Mouse (Mus musculus) limb, embryonic 10.5 days (tissue): ENCODE measurements around the gene Zc3h13. TPM values are rescaled to one million over a fixed set of nuclear protein-coding genes. Genes with fewer than 3 reads are reported as not detected.

Experiments
- DNase-seq: peaks from one replicate; pipeline ENCODE4 v3.0.0-alpha.2; 2017; ENCODE audit warnings: low spot score
- H3K27ac ChIP-seq: fragments of 300-500 bp; sonication (generic); 2 replicates; pipeline ENCODE4 v1.5.1; 2016; ENCODE audit warnings: mild to moderate bottlenecking
- H3K27me3 ChIP-seq: fragments of 300-500 bp; sonication (generic); 2 replicates; pipeline ENCODE4 v1.6.1; 2016; ENCODE audit warnings: low read depth, mild to moderate bottlenecking; ENCODE audit not compliant: poor library complexity, severe bottlenecking
- H3K36me3 ChIP-seq: fragments of 300-500 bp; sonication (generic); 2 replicates; pipeline ENCODE4 v1.6.1; 2016; ENCODE audit warnings: mild to moderate bottlenecking, moderate library complexity
- H3K4me1 ChIP-seq: fragments of 300-500 bp; sonication (generic); 2 replicates; pipeline ENCODE4 v1.6.1; 2016
- H3K4me3 ChIP-seq: fragments of 300-500 bp; sonication (generic); 2 replicates; pipeline ENCODE4 v1.5.1; 2016; ENCODE audit warnings: mild to moderate bottlenecking, moderate library complexity
- H3K9me3 ChIP-seq: fragments of 300-500 bp; sonication (generic); replicated peaks from 2 replicates; pipeline ENCODE4 v1.6.1; 2016; ENCODE audit warnings: mild to moderate bottlenecking
- WGBS: fragments of 180-500 bp; shearing (Covaris S2); methylation state at CpG from one replicate; pipeline ENCODE4 v1.1.7; 2016; 5-methylcytosine and 5-hydroxymethylcytosine counted together
- polyA plus RNA-seq: library from polyadenylated mRNA; unstranded; fragments of >200 nt; fragmentation: Nextera tagmentation; extraction: Ambion mirVana; gene quantifications from 2 replicates; pipeline ENCODE4 v1.2.1, GENCODE M21; 2016

Zc3h13 gene
- polyA plus RNA-seq, 1 experiment from 2014 or later, result 38.9 TPM

DNA sequence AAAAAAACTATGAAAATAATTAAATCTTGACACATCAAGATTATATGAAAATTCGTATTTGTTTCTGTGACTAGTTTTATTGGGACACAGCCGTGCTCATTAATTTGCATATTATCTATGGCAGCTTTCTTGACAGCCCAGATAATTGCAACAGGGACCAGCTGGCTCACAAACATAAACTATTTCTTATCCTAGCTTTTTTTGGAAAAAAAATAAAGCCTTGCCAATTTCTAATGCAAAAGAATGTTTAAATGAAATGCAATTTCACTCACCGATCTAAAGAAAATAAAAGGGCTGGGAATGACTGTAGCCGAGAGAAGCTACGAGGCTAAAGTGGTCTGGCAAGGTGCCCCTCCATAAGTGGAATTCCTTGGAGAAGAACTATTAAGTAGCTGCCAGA lies 3.8 kb upstream of the Zc3h13 start:
- no peaks in the 10 kb centered on the region for H3K9me3 ChIP-seq
- no peak overlapping the region for H3K4me3 ChIP-seq
- whole genome bisulfite sequencing, result 83% methylated on average over 5 of the region's 5 CpGs
- DNase-seq, result no peak
- H3K27ac ChIP-seq, result no peak overlapping the region
- no peaks in the 10 kb centered on the region for H3K36me3 ChIP-seq
- no peaks in the 10 kb centered on the region for H3K27me3 ChIP-seq
- peaks cover 12% of the 10 kb centered on the region for H3K4me1 ChIP-seq

DNA sequence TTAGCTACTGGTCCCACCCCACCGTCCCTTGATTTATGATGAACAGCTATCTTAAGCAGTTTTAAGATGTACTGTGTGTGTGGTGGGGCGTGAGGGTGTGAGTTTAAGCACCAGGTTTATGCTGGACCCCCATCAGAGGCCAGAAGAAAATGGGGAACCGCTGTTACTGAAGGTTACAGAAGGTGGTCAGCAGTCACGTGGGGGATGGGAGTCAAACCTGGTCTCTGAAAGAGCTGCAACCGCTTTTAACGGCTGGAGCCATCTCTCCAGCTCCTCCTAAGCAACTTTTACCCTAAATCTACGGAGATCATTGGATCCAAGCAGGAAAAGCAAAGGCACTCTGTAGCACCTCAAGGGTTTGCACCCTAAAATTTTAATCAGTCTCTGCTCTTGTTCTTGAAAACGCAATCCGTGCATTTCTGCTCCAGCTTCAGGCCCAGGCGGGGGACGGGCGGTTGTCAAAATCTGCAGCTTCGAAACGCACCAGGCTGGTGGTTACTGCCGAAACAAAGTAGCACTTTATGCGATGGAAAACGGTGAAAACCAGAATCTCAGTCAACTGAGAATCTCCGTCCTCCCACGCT lies 472 bp upstream of the Zc3h13 start:
- no peaks in the 10 kb centered on the region for H3K27me3 ChIP-seq
- H3K36me3 ChIP-seq, result no peaks in the 10 kb centered on the region
- H3K9me3 ChIP-seq, result no peaks in the 10 kb centered on the region
- peak overlapping the region; percentile 80 for H3K4me3 ChIP-seq
- peaks cover 14% of the 10 kb centered on the region for H3K4me1 ChIP-seq
- DNase-seq, result no peak
- peak overlapping the region; percentile 85 for H3K27ac ChIP-seq
- WGBS, result 6% methylated on average over 19 of the region's 19 CpGs

GRCm38 (mm10) chr14:75301081-75301480 lies 16.9 kb downstream of the Zc3h13 start:
- no peak overlapping the region for H3K4me3 ChIP-seq
- no peak overlapping the region for H3K27ac ChIP-seq
- H3K36me3 ChIP-seq, result no peaks in the 10 kb centered on the region
- peaks cover 4% of the 10 kb centered on the region; the same call in 1 of the 2 replicates for H3K4me1 ChIP-seq
- no peaks in the 10 kb centered on the region for H3K27me3 ChIP-seq
- no peak for DNase-seq
- H3K9me3 ChIP-seq, result no peaks in the 10 kb centered on the region
- WGBS, result 100% methylated on average over 1 of the region's 1 CpGs

DNA sequence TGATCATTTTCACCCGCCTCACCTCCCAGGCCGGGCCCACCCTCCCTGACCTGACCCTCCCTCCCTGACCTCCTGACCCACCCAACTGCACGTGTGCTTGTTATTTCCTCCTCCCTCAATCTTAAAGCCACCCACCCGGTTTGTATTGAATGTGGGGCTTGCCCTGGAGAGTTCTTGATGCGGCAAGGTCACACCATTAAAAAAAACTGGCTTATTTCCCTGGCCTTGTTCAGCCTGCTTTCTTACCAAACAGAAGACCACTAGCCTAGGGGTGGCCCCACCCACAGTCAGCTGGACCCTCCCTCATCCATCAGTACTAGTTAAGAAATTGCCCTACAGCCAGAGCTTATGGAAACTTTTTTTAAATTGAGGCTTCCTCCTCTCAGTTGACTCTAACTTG lies 19.6 kb downstream of the Zc3h13 start:
- Histone ChIP-seq H3K9me3 (no peaks in the 10 kb centered on the region), H3K27ac (no peak overlapping the region), H3K36me3 (no peaks in the 10 kb centered on the region), H3K4me1 (peaks cover 4% of the 10 kb centered on the region; the same call in 1 of the 2 replicates), H3K4me3 (no peak overlapping the region), H3K27me3 (no peaks in the 10 kb centered on the region)
- no peak for DNase-seq
- 30% methylated on average over 5 of the region's 5 CpGs for WGBS

GRCm38 (mm10) chr14:75307855-75308254 lies 23.7 kb downstream of the Zc3h13 start:
- no peak for DNase-seq
- peaks cover 8% of the 10 kb centered on the region; the same call in 1 of the 2 replicates for H3K36me3 ChIP-seq
- H3K27ac ChIP-seq, result no peak overlapping the region
- no peaks in the 10 kb centered on the region for H3K9me3 ChIP-seq
- no peaks in the 10 kb centered on the region for H3K27me3 ChIP-seq
- no peak overlapping the region for H3K4me3 ChIP-seq
- H3K4me1 ChIP-seq, result peaks cover 4% of the 10 kb centered on the region; the same call in 1 of the 2 replicates

DNA sequence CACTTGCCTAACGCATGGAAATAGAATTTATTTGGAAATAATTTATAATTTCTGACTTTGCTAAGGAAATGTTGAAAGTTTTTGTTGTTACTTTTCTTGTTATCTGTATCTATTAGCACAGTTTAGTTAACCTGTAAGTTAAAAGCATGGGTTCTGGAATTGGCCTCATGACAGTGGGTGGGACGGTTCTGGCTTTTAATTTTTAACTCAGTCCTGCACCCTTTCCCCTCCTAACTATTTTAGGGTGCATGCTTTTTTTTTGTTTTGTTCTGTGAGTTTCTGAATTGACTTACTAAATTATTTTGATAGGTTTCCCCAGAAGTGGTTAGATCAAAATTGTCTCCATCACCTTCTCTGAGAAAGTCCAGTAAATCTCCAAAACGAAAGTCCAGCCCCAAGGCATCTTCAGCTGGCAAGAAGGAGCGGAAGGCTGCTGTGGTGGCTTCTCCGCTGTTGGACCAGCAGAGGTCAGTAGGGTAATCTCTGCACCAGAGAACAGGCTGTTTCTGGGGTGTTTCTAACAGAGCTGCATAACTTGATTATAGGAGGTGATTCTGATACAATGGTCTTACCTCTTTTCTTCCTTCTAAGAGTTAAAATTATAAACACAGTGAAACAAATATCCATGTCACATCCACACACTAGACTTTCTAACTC lies 25.3 kb downstream of the Zc3h13 start:
- no peak overlapping the region for H3K4me3 ChIP-seq
- peaks cover 10% of the 10 kb centered on the region; the same call in 1 of the 2 replicates for H3K36me3 ChIP-seq
- H3K27ac ChIP-seq, result no peak overlapping the region
- H3K9me3 ChIP-seq, result no peaks in the 10 kb centered on the region
- no peaks in the 10 kb centered on the region for H3K4me1 ChIP-seq
- 71% methylated on average over 5 of the region's 5 CpGs for WGBS
- DNase-seq, result no peak
- no peaks in the 10 kb centered on the region for H3K27me3 ChIP-seq

DNA sequence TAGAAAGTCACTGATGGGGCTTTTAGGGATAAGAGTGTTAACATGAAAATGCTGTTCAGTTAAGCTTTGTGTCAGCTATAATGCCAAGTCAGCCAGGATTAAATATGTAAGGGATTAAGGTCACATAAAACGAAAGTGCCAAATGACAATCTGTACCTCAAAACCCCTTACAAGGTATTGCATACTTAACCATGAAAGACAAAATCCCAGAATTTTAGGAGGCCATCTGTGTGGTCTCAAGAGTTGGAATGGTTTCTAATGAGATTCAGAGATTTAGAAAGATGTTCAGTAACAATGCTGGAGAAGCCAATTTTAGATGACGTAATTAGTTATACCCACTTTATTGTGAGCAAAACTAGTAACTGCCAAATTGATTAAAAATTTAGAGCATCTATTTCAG lies 30.3 kb downstream of the Zc3h13 start:
- DNase-seq, result no peak

DNA sequence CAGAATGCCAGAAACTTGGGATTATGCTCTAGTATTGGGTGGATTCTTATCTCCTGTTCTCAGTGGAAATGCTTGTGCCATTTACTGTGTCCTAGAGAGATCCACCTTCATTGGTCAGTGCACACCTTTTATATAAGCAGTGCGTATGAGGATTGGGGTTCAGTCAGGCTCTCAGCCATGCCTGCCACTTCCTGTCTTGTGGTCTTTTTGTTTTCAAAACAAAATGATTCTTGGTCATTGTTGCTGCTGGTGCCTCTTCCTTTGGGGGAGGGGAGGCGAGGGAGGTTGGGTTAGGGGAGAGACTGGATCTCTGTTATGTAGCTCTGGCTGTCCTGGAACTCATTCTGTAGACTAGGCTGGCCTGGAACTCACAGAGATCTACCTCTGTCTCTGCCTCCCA lies 34.6 kb downstream of the Zc3h13 start:
- H3K4me3 ChIP-seq, result no peak overlapping the region
- no peaks in the 10 kb centered on the region for H3K4me1 ChIP-seq
- H3K9me3 ChIP-seq, result no peaks in the 10 kb centered on the region
- H3K27ac ChIP-seq, result no peak overlapping the region
- 95% methylated on average over 2 of the region's 2 CpGs for WGBS
- DNase-seq, result no peak
- H3K36me3 ChIP-seq, result peaks cover 27% of the 10 kb centered on the region
- no peaks in the 10 kb centered on the region for H3K27me3 ChIP-seq

More for the DNA sequence above, 30.3 kb downstream of the Zc3h13 start:
- H3K4me1 ChIP-seq, result no peaks in the 10 kb centered on the region
- WGBS, result 95% methylated on average over 2 of the region's 2 CpGs
- H3K36me3 ChIP-seq, result peaks cover 12% of the 10 kb centered on the region; the same call in 1 of the 2 replicates
- no peak overlapping the region for H3K4me3 ChIP-seq
- no peaks in the 10 kb centered on the region for H3K9me3 ChIP-seq
- no peaks in the 10 kb centered on the region for H3K27me3 ChIP-seq
- no peak overlapping the region for H3K27ac ChIP-seq

DNA sequence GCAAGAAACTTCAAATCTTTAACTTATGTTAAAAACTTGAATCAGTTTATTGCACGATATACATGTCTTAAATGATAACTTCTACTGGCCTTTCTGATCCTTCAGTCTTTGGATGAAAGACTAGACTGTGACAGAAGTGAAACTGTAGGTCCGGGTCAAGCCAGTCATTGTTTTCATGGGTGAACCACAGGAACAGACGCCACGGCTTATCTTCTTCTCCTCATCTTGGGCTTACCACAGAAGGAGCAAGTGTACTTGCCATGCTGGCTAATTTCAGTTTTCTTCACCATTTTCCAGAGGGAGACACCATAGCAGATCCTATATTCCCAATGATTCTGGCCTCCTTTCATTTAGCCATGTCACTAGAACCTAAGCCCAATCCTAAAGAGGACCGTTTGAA lies 36.1 kb downstream of the Zc3h13 start:
- Histone ChIP-seq H3K36me3 (peaks cover 42% of the 10 kb centered on the region), H3K9me3 (no peaks in the 10 kb centered on the region), H3K4me1 (no peaks in the 10 kb centered on the region), H3K27ac (no peak overlapping the region), H3K4me3 (no peak overlapping the region), H3K27me3 (no peaks in the 10 kb centered on the region)
- 97% methylated on average over 5 of the region's 5 CpGs for WGBS
- DNase-seq, result no peak

GRCm38 (mm10) chr14:75323354-75323753 lies 39.2 kb downstream of the Zc3h13 start:
- Histone ChIP-seq H3K36me3 (peaks cover 56% of the 10 kb centered on the region), H3K27ac (no peak overlapping the region), H3K4me1 (no peaks in the 10 kb centered on the region), H3K27me3 (no peaks in the 10 kb centered on the region), H3K4me3 (no peak overlapping the region), H3K9me3 (no peaks in the 10 kb centered on the region)
- DNase-seq, result no peak
- WGBS, result 97% methylated on average over 32 of the region's 32 CpGs

DNA sequence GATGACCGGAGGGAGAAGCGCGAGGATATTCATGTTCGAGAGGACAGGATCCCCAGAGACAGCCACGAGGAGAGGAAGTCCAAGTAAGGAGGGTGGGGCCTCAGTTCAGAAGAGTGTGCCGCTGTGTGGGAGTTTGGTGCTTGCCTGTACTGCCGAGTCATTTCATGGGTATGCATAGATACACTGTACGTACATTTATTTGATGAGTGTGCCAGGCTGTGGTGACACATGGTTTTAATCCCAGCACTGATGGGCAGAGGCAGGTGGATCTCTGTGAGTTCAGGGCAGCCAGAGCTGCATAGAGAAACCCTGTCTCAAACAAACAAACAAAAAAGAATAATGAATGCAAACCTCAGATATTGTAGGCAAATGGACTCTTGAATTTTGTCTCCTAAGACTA lies 43.9 kb downstream of the Zc3h13 start:
- WGBS, result 92% methylated on average over 8 of the region's 8 CpGs
- DNase-seq, result no peak
- peaks cover 79% of the 10 kb centered on the region for H3K36me3 ChIP-seq

DNA sequence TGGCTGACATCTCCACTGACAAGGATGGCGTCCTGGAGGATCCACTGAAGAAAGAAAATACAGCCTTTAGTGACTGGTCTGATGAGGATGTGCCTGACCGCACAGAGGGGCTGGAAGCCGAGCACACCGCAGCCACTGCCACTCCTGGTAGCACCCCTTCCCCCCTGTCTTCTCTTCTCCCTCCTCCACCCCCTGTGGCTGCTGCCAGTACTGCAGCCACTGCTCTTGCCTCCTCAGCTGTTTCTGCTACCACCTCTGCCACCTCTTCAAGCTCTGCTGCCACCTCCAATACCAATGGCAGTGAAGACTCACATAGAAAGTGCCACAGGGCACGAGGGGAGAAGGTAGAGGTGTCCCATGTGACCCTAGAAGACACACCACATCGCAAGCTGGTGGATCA lies 46.4 kb downstream of the Zc3h13 start:
- no peaks in the 10 kb centered on the region for H3K27me3 ChIP-seq
- H3K4me3 ChIP-seq, result no peak overlapping the region
- H3K36me3 ChIP-seq, result peaks cover 62% of the 10 kb centered on the region
- H3K27ac ChIP-seq, result no peak overlapping the region
- no peak for DNase-seq
- no peaks in the 10 kb centered on the region for H3K9me3 ChIP-seq
- WGBS, result 91% methylated on average over 6 of the region's 6 CpGs
- H3K4me1 ChIP-seq, result no peaks in the 10 kb centered on the region

More for the DNA sequence above, 43.9 kb downstream of the Zc3h13 start:
- Histone ChIP-seq H3K9me3 (no peaks in the 10 kb centered on the region), H3K27ac (no peak overlapping the region), H3K4me3 (no peak overlapping the region), H3K27me3 (no peaks in the 10 kb centered on the region), H3K4me1 (no peaks in the 10 kb centered on the region)

DNA sequence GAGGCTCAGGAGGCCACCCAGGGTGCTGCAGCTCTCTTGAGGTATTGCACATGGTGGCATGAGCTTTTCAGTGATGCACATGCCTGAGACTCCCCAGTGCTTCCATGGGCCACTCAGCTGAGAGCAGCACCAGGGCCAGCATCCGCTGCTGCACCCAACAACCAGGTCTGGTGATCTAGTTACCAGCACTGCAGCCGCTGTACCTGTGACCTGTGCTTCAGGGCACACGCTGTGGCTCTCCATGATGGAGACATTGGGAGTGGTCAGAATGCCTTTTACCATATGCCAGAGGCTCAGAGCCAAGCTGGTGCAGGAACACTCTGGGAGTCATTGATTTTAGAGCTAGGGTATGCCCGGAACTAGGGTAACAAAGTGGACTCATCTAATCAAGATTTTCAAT lies 50.1 kb downstream of the Zc3h13 start:
- Histone ChIP-seq H3K4me3 (no peak overlapping the region), H3K27me3 (no peaks in the 10 kb centered on the region), H3K9me3 (no peaks in the 10 kb centered on the region), H3K4me1 (no peaks in the 10 kb centered on the region), H3K27ac (no peak overlapping the region), H3K36me3 (peaks cover 77% of the 10 kb centered on the region)
- 93% methylated on average over 4 of the region's 4 CpGs for WGBS
- no peak for DNase-seq
